Mouse (Mus musculus) embryonic facial prominence, embryonic 12.5 days (tissue): Measurements from ENCODE around the gene Mageb4. TPM values are rescaled to one million over a fixed set of nuclear protein-coding genes. Genes with fewer than 3 reads are reported as not detected.
"Not testable (repeated sequence)": the region's sequence is repeated elsewhere in the genome, so short reads cannot be mapped to it uniquely, and the experiment has no call there.

Experiments
- ATAC-seq: fragments of 200-750 bp; cut with Nextera tagmentation; 2 replicates; pipeline ENCODE4 v1.8.0; 2017; ENCODE audit not compliant: insufficient number of reproducible peaks, insufficient read depth, low FRiP score, low TSS enrichment
- H3K27ac ChIP-seq: fragments of 300-500 bp; sonication (generic); 2 replicates; pipeline ENCODE4 v1.5.1; 2016; ENCODE audit warnings: mild to moderate bottlenecking
- H3K27me3 ChIP-seq: fragments of 300-500 bp; sonication (generic); 2 replicates; pipeline ENCODE4 v1.6.1; 2016; ENCODE audit warnings: mild to moderate bottlenecking, moderate library complexity
- H3K36me3 ChIP-seq: fragments of 300-500 bp; sonication (generic); 2 replicates; pipeline ENCODE4 v1.6.1; 2016; ENCODE audit warnings: mild to moderate bottlenecking
- H3K4me1 ChIP-seq: fragments of 300-500 bp; sonication (generic); 2 replicates; pipeline ENCODE4 v1.6.1; 2016
- H3K4me2 ChIP-seq: fragments of 300-500 bp; sonication (generic); replicated peaks from 2 replicates; pipeline ENCODE4 v1.6.1; 2016; ENCODE audit warnings: mild to moderate bottlenecking, moderate library complexity
- H3K4me3 ChIP-seq: fragments of 300-500 bp; sonication (generic); 2 replicates; pipeline ENCODE4 v1.5.1; 2016; ENCODE audit warnings: mild to moderate bottlenecking
- H3K9ac ChIP-seq: fragments of 300-500 bp; sonication (generic); 2 replicates; pipeline ENCODE4 v1.6.1; 2016; ENCODE audit warnings: mild to moderate bottlenecking, moderate library complexity
- H3K9me3 ChIP-seq: fragments of 300-500 bp; sonication (generic); 2 replicates; pipeline ENCODE4 v1.6.1; 2016; ENCODE audit warnings: mild to moderate bottlenecking, moderate library complexity
- WGBS: fragments of 180-500 bp; shearing (Covaris S2); methylation state at CpG from one replicate; pipeline ENCODE4 v1.1.7; 2016; 5-methylcytosine and 5-hydroxymethylcytosine counted together
- polyA plus RNA-seq: library from polyadenylated mRNA; unstranded; fragments of >200 nt; fragmentation: Nextera tagmentation; extraction: Ambion mirVana; gene quantifications from 2 replicates; pipeline ENCODE4 v1.2.1, GENCODE M21; 2016

Gene Mageb4
- not detected in 2 replicates for polyA plus RNA-seq

- not testable (repeated sequence) for H3K36me3 ChIP-seq, H3K27ac ChIP-seq, H3K27me3 ChIP-seq, H3K9ac ChIP-seq, ATAC-seq, H3K9me3 ChIP-seq, H3K4me1 ChIP-seq, H3K4me3 ChIP-seq, H3K4me2 ChIP-seq
- WGBS, result no CpG with 5 or more reads among the region's 13 CpGs
These were observed at the start of gene Mageb4 for GRCm38 (mm10) chrX:86304993-86305392. TSS of gene Mageb4 (minus strand) at chrX:86305093.

GRCm38 (mm10) chrX:86284597-86284996, 20.3 kb downstream of the Mageb4 start:
- H3K27ac ChIP-seq, H3K4me3 ChIP-seq, ATAC-seq, H3K9me3 ChIP-seq, H3K4me1 ChIP-seq, H3K36me3 ChIP-seq, H3K4me2 ChIP-seq, H3K9ac ChIP-seq, H3K27me3 ChIP-seq: not testable (repeated sequence)
- WGBS, result 50% methylated on average over 1 of the region's 2 CpGs

- H3K4me2 ChIP-seq, H3K27ac ChIP-seq, H3K9me3 ChIP-seq, H3K4me3 ChIP-seq, H3K36me3 ChIP-seq, H3K9ac ChIP-seq, H3K27me3 ChIP-seq, H3K4me1 ChIP-seq, ATAC-seq: not testable (repeated sequence)
- no CpG with 5 or more reads among the region's 1 CpGs for WGBS
These were observed 58.9 kb downstream of the Mageb4 start for GRCm38 (mm10) chrX:86245950-86246349.

GRCm38 (mm10) chrX:86237246-86237645, 67.6 kb downstream of the Mageb4 start:
- Histone ChIP-seq H3K9me3 (no peaks in the 10 kb centered on the region), H3K4me2 (no peak overlapping the region), H3K9ac (no peak overlapping the region), H3K4me3 (no peak overlapping the region), H3K27me3 (no peaks in the 10 kb centered on the region), H3K27ac (no peak overlapping the region), H3K4me1 (no peaks in the 10 kb centered on the region), H3K36me3 (no peaks in the 10 kb centered on the region)
- ATAC-seq, result no peak
- WGBS, result 50% methylated on average over 1 of the region's 1 CpGs

Other genes with a start within 250 kb of the Mageb4 start
- gene Nr0b1, start 113.3 kb downstream of the Mageb4 start, polyA plus RNA-seq, result 0.24 and 0.32 TPM in 2 replicates